Mouse (Mus musculus) hindbrain, embryonic 13.5 days (tissue): ENCODE measurements around the gene Stk38l. TPM values are rescaled to one million over a fixed set of nuclear protein-coding genes. Genes with fewer than 3 reads are reported as not detected.
A peak's percentile ranks its signal among the peaks of the same experiment; 100 is the strongest.

Source experiments
- ATAC-seq: fragments of 200-750 bp; cut with Nextera tagmentation; 2 replicates; pipeline ENCODE4 v1.8.0; 2017; ENCODE audit warnings: moderate TSS enrichment; ENCODE audit not compliant: low FRiP score
- H3K27ac ChIP-seq: fragments of 300-500 bp; sonication (generic); 2 replicates; pipeline ENCODE4 v1.5.1; 2015; ENCODE audit warnings: inconsistent platforms, mild to moderate bottlenecking, moderate library complexity
- H3K27me3 ChIP-seq: fragments of 300-500 bp; sonication (generic); 2 replicates; pipeline ENCODE4 v1.6.1; 2015; ENCODE audit warnings: mild to moderate bottlenecking, inconsistent platforms
- H3K36me3 ChIP-seq: fragments of 300-500 bp; sonication (generic); 2 replicates; pipeline ENCODE4 v1.6.1; 2015; ENCODE audit warnings: mild to moderate bottlenecking, inconsistent platforms
- H3K4me1 ChIP-seq: fragments of 300-500 bp; sonication (generic); replicated peaks from 2 replicates; pipeline ENCODE4 v1.6.1; 2015; ENCODE audit warnings: inconsistent platforms
- H3K4me2 ChIP-seq: fragments of 300-500 bp; sonication (generic); 2 replicates; pipeline ENCODE4 v1.6.1; 2015; ENCODE audit warnings: inconsistent platforms, mild to moderate bottlenecking, moderate library complexity
- H3K4me3 ChIP-seq: fragments of 300-500 bp; sonication (generic); 2 replicates; pipeline ENCODE4 v1.5.1; 2015; ENCODE audit warnings: mild to moderate bottlenecking, inconsistent platforms
- H3K9ac ChIP-seq: fragments of 300-500 bp; sonication (generic); 2 replicates; pipeline ENCODE4 v1.6.1; 2015; ENCODE audit warnings: mild to moderate bottlenecking, inconsistent platforms
- H3K9me3 ChIP-seq: fragments of 300-500 bp; sonication (generic); 2 replicates; pipeline ENCODE4 v1.6.1; 2016; ENCODE audit warnings: inconsistent platforms
- WGBS: fragments of 180-500 bp; shearing (Covaris S2); methylation state at CpG from one replicate; pipeline ENCODE4 v1.1.7; 2015; 5-methylcytosine and 5-hydroxymethylcytosine counted together
- polyA plus RNA-seq: library from polyadenylated mRNA; unstranded; fragments of >200 nt; fragmentation: Nextera tagmentation; extraction: Ambion mirVana; gene quantifications from 2 replicates; pipeline ENCODE4 v1.2.1, GENCODE M21; 2015

Gene Stk38l
- polyA plus RNA-seq, 1 experiment from 2014 or later: 15.9 TPM

GRCm38 (mm10) chr6:146793527-146793926, 68.7 kb downstream of the Stk38l start:
- Histone ChIP-seq H3K27me3 (peaks cover 29% of the 10 kb centered on the region), H3K9me3 (no peaks in the 10 kb centered on the region), H3K4me2 (no peak overlapping the region), H3K36me3 (no peaks in the 10 kb centered on the region), H3K9ac (no peak overlapping the region), H3K4me1 (peaks cover 13% of the 10 kb centered on the region), H3K27ac (no peak overlapping the region), H3K4me3 (no peak overlapping the region)
- ATAC-seq: no peak
- 71% methylated on average over 3 of the region's 3 CpGs for WGBS

GRCm38 (mm10) chr6:146795166-146795923, 70.5 kb downstream of the Stk38l start:
- Histone ChIP-seq H3K9ac (peak overlapping the region; percentile 74), H3K27ac (no peak overlapping the region), H3K9me3 (no peaks in the 10 kb centered on the region), H3K4me1 (peaks cover 13% of the 10 kb centered on the region), H3K36me3 (no peaks in the 10 kb centered on the region), H3K4me3 (peak overlapping the region; percentile 49), H3K27me3 (peaks cover 29% of the 10 kb centered on the region), H3K4me2 (peak overlapping the region; percentile 83)
- WGBS: 19% methylated on average over 22 of the region's 22 CpGs
- ATAC-seq: peak; percentile 76

GRCm38 (mm10) chr6:146795924-146796545, 71.2 kb downstream of the Stk38l start, which contains the start of gene Arntl2:
Arntl2 (plus strand) TSS chr6:146796055.
- peak within 1 kb of the TSS; percentile 74 for H3K9ac ChIP-seq
- WGBS: under 1% methylated on average over 36 of the region's 36 CpGs
- H3K36me3 ChIP-seq: no peaks in the 10 kb centered on the region
- H3K9me3 ChIP-seq: no peaks in the 10 kb centered on the region
- H3K4me1 ChIP-seq: peaks cover 15% of the 10 kb centered on the region
- H3K27me3 ChIP-seq: peaks cover 29% of the 10 kb centered on the region
- no peak within 1 kb of the TSS for H3K27ac ChIP-seq
- peak; percentile 95 for ATAC-seq
- peak within 1 kb of the TSS; percentile 49 for H3K4me3 ChIP-seq
- peak within 1 kb of the TSS; percentile 83 for H3K4me2 ChIP-seq

GRCm38 (mm10) chr6:146797446-146797845, 72.7 kb downstream of the Stk38l start:
- no peaks in the 10 kb centered on the region for H3K36me3 ChIP-seq
- no peak overlapping the region for H3K4me3 ChIP-seq
- 70% methylated on average over 5 of the region's 5 CpGs for WGBS
- peaks cover 19% of the 10 kb centered on the region for H3K4me1 ChIP-seq
- peaks cover 29% of the 10 kb centered on the region for H3K27me3 ChIP-seq
- H3K9ac ChIP-seq: no peak overlapping the region
- H3K27ac ChIP-seq: no peak overlapping the region
- ATAC-seq: no peak
- no peaks in the 10 kb centered on the region for H3K9me3 ChIP-seq
- H3K4me2 ChIP-seq: no peak overlapping the region

- Histone ChIP-seq H3K4me1 (no peaks in the 10 kb centered on the region), H3K27me3 (no peaks in the 10 kb centered on the region), H3K27ac (no peak overlapping the region), H3K9me3 (no peaks in the 10 kb centered on the region), H3K4me2 (no peak overlapping the region), H3K4me3 (no peak overlapping the region), H3K36me3 (peaks cover 7% of the 10 kb centered on the region; the same call in 1 of the 2 replicates), H3K9ac (no peak overlapping the region)
- WGBS: 93% methylated on average over 6 of the region's 6 CpGs
- no peak for ATAC-seq
These were observed 85.2 kb downstream of the Stk38l start for GRCm38 (mm10) chr6:146809991-146810390.

GRCm38 (mm10) chr6:146813007-146813406, 88.2 kb downstream of the Stk38l start:
- Histone ChIP-seq H3K27me3 (no peaks in the 10 kb centered on the region), H3K9ac (no peak overlapping the region), H3K9me3 (no peaks in the 10 kb centered on the region), H3K27ac (no peak overlapping the region), H3K4me2 (no peak overlapping the region), H3K4me3 (no peak overlapping the region), H3K4me1 (no peaks in the 10 kb centered on the region), H3K36me3 (peaks cover 7% of the 10 kb centered on the region; the same call in 1 of the 2 replicates)
- 94% methylated on average over 5 of the region's 5 CpGs for WGBS
- no peak for ATAC-seq

- Histone ChIP-seq H3K4me2 (no peak overlapping the region), H3K9ac (no peak overlapping the region), H3K27ac (no peak overlapping the region), H3K36me3 (no peaks in the 10 kb centered on the region), H3K27me3 (no peaks in the 10 kb centered on the region), H3K4me3 (no peak overlapping the region), H3K9me3 (no peaks in the 10 kb centered on the region), H3K4me1 (no peaks in the 10 kb centered on the region)
- ATAC-seq: no peak
- WGBS: 84% methylated on average over 29 of the region's 29 CpGs
These were observed 95.6 kb downstream of the Stk38l start for GRCm38 (mm10) chr6:146820177-146820965.

- no peak for ATAC-seq
- Histone ChIP-seq H3K36me3 (no peaks in the 10 kb centered on the region), H3K27ac (no peak overlapping the region), H3K4me1 (no peaks in the 10 kb centered on the region), H3K27me3 (no peaks in the 10 kb centered on the region), H3K4me3 (no peak overlapping the region), H3K9me3 (no peaks in the 10 kb centered on the region), H3K9ac (no peak overlapping the region), H3K4me2 (no peak overlapping the region)
- 93% methylated on average over 13 of the region's 13 CpGs for WGBS
These were observed 97.2 kb downstream of the Stk38l start for GRCm38 (mm10) chr6:146821958-146822357.

- H3K4me3 ChIP-seq: no peak overlapping the region
- H3K27me3 ChIP-seq: no peaks in the 10 kb centered on the region
- H3K27ac ChIP-seq: no peak overlapping the region
- no peak overlapping the region for H3K9ac ChIP-seq
- no peaks in the 10 kb centered on the region for H3K9me3 ChIP-seq
- H3K4me2 ChIP-seq: no peak overlapping the region
- no peaks in the 10 kb centered on the region for H3K4me1 ChIP-seq
- peak; percentile 48; the same call in 1 of the 2 replicates for ATAC-seq
- 42% methylated on average over 16 of the region's 16 CpGs for WGBS
- no peaks in the 10 kb centered on the region; the same call in 1 of the 2 replicates for H3K36me3 ChIP-seq
These were observed 100.1 kb downstream of the Stk38l start for GRCm38 (mm10) chr6:146824727-146825486.

GRCm38 (mm10) chr6:146825487-146825773, 100.6 kb downstream of the Stk38l start:
- ATAC-seq: no peak
- H3K27me3 ChIP-seq: no peaks in the 10 kb centered on the region
- H3K4me3 ChIP-seq: no peak overlapping the region
- H3K4me1 ChIP-seq: no peaks in the 10 kb centered on the region
- no peak overlapping the region for H3K9ac ChIP-seq
- no peak overlapping the region for H3K27ac ChIP-seq
- no peaks in the 10 kb centered on the region for H3K9me3 ChIP-seq
- 88% methylated on average over 1 of the region's 1 CpGs for WGBS
- H3K4me2 ChIP-seq: no peak overlapping the region
- H3K36me3 ChIP-seq: no peaks in the 10 kb centered on the region; the same call in 1 of the 2 replicates
